Mouse (Mus musculus) bone marrow macrophage, adult 2 months (primary cell): ENCODE data around the gene Fcrla.

ENCODE experiments used
- CTCF ChIP-seq: IDR thresholded peaks from 2 replicates; pipeline ENCODE4 v1.5.1; 2012; ENCODE audit warnings: low read depth, mild to moderate bottlenecking, low read length, moderate library complexity
- POLR2A ChIP-seq: IDR thresholded peaks from 2 replicates; pipeline ENCODE4 v1.6.1; 2012; ENCODE audit warnings: mild to moderate bottlenecking, low read depth, low read length, borderline replicate concordance

GRCm38 (mm10) chr1:170868905-170869283 lies 58.5 kb downstream of the Fcrla start:
- TF ChIP-seq CTCF (no peak), POLR2A (no peak)
